Mouse (Mus musculus): ENCODE measurements around the gene Vsnl1. TPM values are rescaled to one million over a fixed set of nuclear protein-coding genes. Genes with fewer than 3 reads are reported as not detected.

The Vsnl1 gene
- total and polyA plus RNA-seq, 3 experiments: 0.41 to 0.57 (median 0.57) TPM

DNA sequence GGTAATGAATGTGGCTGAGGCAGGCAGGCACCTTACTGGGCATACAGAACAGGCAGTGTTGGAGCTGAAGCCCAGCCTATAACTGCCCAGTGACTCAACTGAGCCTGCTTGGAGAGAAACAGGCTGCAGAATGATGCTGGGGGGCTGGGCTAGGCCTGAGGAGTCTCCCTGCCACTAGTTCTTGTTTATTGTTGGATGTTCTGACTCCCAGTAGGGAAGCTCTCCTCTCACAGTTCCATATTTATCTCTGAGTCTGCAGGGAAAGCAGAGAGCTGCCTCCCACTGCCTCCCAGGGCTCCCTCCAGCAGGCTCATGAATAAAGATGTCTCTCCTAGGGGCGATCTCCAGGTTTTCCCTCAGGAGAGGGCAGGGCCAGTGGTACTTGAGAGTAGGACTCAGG, 88.0 kb downstream of the Vsnl1 start:
- no peak overlapping the region for H3K4me3 ChIP-seq
- H3K27me3 ChIP-seq (ENCODE audit: control insufficient read depth, insufficient read depth, low read length): no peaks in the 10 kb centered on the region
- intact Hi-C loops (cut with DNase I): no loop called here
- DNase-seq: no peak
- 11% methylated on average over 1 of the region's 1 CpGs for WGBS
- H3K36me3 ChIP-seq (ENCODE audit: control insufficient read depth, insufficient read depth, low read length): no peaks in the 10 kb centered on the region
- H3K27ac ChIP-seq: no peak overlapping the region
- peaks cover 2% of the 10 kb centered on the region; the same call in 1 of the 2 replicates for H3K4me1 ChIP-seq (ENCODE audit: control insufficient read depth, insufficient read depth, low read length)
- H3K9ac ChIP-seq (ENCODE audit: low read depth, low read length): no peak overlapping the region
- TF ChIP-seq POLR2A (IDR thresholded peaks at IDR 0.05; ENCODE audit: insufficient read depth, low read depth, low read length): no peak
- TF ChIP-seq EP300 (IDR thresholded peaks at IDR 0.05; ENCODE audit: insufficient read depth, low read depth, low read length): no peak
- TF ChIP-seq CTCF (IDR thresholded peaks at IDR 0.05): no peak
- H3K79me2 ChIP-seq (replicated peaks; ENCODE audit: control insufficient read depth, insufficient read depth, low read length): no peaks in the 10 kb centered on the region

DNA sequence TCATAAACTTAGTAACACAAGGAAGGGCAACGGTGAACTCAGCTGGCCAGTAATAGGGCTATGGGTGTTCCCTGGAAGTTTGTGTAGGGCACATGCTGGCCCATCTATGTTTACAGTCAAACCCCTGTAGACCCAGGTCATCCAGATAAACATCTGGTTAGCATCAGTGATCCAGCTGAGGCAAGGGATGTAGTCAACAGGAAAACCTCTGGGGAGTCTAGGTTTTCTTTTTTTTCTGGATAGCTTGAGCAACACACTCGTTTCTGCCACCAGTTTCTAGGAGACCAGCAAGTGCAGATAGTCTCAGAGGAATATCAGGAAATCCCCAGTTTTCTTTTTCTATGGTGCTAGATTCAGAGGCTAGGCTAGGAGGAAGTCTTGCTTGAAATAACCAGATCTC, 90.5 kb downstream of the Vsnl1 start:
- Histone ChIP-seq H3K4me1 (ENCODE audit: control insufficient read depth, insufficient read depth, low read length) (peaks cover 2% of the 10 kb centered on the region; the same call in 1 of the 2 replicates), H3K36me3 (ENCODE audit: control insufficient read depth, insufficient read depth, low read length) (no peaks in the 10 kb centered on the region), H3K9ac (ENCODE audit: low read depth, low read length) (no peak overlapping the region), H3K4me3 (no peak overlapping the region), H3K27ac (no peak overlapping the region), H3K79me2 (replicated peaks; ENCODE audit: control insufficient read depth, insufficient read depth, low read length) (no peaks in the 10 kb centered on the region), H3K27me3 (ENCODE audit: control insufficient read depth, insufficient read depth, low read length) (no peaks in the 10 kb centered on the region)
- 34% methylated on average over 2 of the region's 2 CpGs for WGBS
- TF ChIP-seq CTCF (IDR thresholded peaks at IDR 0.05): no peak
- no peak for TF ChIP-seq EP300 (IDR thresholded peaks at IDR 0.05; ENCODE audit: insufficient read depth, low read depth, low read length)
- TF ChIP-seq POLR2A (IDR thresholded peaks at IDR 0.05; ENCODE audit: insufficient read depth, low read depth, low read length): no peak
- peak in 1 of 2 experiments; percentile 16 for DNase-seq
- intact Hi-C loops (cut with DNase I): no loop called here

DNA sequence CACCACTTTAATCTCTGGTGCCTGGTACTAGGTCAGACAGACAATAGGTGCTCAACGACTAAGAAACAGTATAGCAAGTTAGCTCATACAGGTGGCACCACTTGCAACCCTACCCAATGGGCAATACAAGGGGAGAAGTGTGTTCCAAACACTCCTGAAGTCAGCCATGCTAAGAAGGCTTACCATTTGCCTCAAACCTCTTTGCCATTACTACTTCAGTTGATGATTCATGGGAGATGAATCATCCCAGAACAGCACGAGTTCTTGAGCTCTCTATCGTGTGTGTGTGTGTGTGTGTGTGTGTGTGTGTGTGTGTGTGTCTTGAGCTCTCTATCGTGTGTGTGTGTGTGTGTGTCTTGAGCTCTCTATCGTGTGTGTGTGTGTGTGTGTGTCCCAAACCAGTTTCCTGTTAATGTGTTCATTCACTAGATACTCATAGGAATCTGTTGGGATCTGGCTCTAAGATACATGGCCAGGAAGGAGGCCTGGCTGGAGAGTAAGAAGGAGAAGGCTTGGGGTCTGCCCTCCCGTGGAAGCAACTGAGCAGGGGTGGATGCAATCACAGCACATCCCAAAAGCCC, 94.3 kb downstream of the Vsnl1 start:
- no peak overlapping the region for H3K4me3 ChIP-seq
- H3K27ac ChIP-seq: no peak overlapping the region
- no peaks in the 10 kb centered on the region for H3K79me2 ChIP-seq (replicated peaks; ENCODE audit: control insufficient read depth, insufficient read depth, low read length)
- peaks cover 2% of the 10 kb centered on the region; the same call in 1 of the 2 replicates for H3K4me1 ChIP-seq (ENCODE audit: control insufficient read depth, insufficient read depth, low read length)
- no peaks in the 10 kb centered on the region for H3K27me3 ChIP-seq (ENCODE audit: control insufficient read depth, insufficient read depth, low read length)
- no peak overlapping the region for H3K9ac ChIP-seq (ENCODE audit: low read depth, low read length)
- TF ChIP-seq CTCF (IDR thresholded peaks at IDR 0.05): no peak
- TF ChIP-seq EP300 (IDR thresholded peaks at IDR 0.05; ENCODE audit: insufficient read depth, low read depth, low read length): no peak
- TF ChIP-seq POLR2A (IDR thresholded peaks at IDR 0.05; ENCODE audit: insufficient read depth, low read depth, low read length): no peak
- 52% methylated on average over 6 of the region's 6 CpGs for WGBS
- intact Hi-C loops (cut with DNase I): no loop called here
- H3K36me3 ChIP-seq (ENCODE audit: control insufficient read depth, insufficient read depth, low read length): no peaks in the 10 kb centered on the region
- no peak for DNase-seq

DNA sequence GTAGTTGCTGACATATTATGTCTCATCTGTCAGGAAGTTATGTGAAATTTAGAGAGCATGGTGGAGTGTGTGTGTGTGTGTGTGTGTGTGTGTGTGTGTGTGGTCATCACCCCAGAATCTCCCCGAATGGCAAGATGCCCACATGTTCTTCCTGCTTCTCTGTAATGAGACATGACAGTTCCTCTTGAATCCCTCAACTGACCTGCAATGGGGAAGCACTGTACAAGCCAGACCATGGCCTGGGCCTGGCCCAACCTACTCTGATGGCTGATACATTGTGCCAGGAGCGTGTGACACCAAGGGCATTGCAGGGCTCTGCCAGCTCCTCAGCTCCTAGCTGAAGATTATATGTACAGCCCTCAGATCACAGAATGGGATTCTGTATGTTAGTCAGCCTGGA, 98.2 kb downstream of the Vsnl1 start:
- Histone ChIP-seq H3K36me3 (ENCODE audit: control insufficient read depth, insufficient read depth, low read length) (no peaks in the 10 kb centered on the region), H3K27me3 (ENCODE audit: control insufficient read depth, insufficient read depth, low read length) (no peaks in the 10 kb centered on the region), H3K4me1 (ENCODE audit: control insufficient read depth, insufficient read depth, low read length) (no peaks in the 10 kb centered on the region), H3K79me2 (replicated peaks; ENCODE audit: control insufficient read depth, insufficient read depth, low read length) (no peaks in the 10 kb centered on the region), H3K27ac (no peak overlapping the region), H3K9ac (ENCODE audit: low read depth, low read length) (no peak overlapping the region), H3K4me3 (no peak overlapping the region)
- WGBS: 73% methylated on average over 2 of the region's 2 CpGs
- intact Hi-C loops (cut with DNase I): loop anchor here (5.0 kb wide), 3 partner anchors 141 to 741 kb away; no protein-coding TSS in a partner anchor
- peak in 1 of 2 experiments; percentile 12 for DNase-seq
- TF ChIP-seq POLR2A (IDR thresholded peaks at IDR 0.05; ENCODE audit: insufficient read depth, low read depth, low read length): no peak
- TF ChIP-seq EP300 (IDR thresholded peaks at IDR 0.05; ENCODE audit: insufficient read depth, low read depth, low read length): no peak
- TF ChIP-seq CTCF (IDR thresholded peaks at IDR 0.05): no peak

DNA sequence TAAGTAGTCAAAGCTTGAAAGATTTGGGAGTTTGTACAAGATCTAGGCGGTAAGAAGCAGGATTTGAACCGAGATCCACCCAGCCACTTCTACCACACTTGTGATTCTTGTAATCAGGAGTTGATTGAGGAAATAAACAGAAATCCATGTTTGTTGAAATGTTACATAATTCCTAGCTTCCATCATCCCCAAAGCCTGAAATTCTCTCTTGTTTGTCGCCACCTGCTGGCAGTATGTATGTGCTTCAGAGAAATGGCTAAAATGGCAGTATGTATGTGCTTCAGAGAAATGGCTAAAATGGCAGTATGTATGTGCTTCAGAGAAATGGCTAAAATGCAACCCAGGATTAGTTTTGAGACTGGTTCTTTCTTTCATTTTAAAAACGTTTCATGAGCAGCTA, 99.6 kb downstream of the Vsnl1 start:
- H3K9ac ChIP-seq (ENCODE audit: low read depth, low read length): no peak overlapping the region
- H3K79me2 ChIP-seq (replicated peaks; ENCODE audit: control insufficient read depth, insufficient read depth, low read length): no peaks in the 10 kb centered on the region
- peak; percentile 45 to 53 for DNase-seq
- WGBS: 33% methylated on average over 4 of the region's 4 CpGs
- no peaks in the 10 kb centered on the region for H3K36me3 ChIP-seq (ENCODE audit: control insufficient read depth, insufficient read depth, low read length)
- no peaks in the 10 kb centered on the region for H3K4me1 ChIP-seq (ENCODE audit: control insufficient read depth, insufficient read depth, low read length)
- no peaks in the 10 kb centered on the region for H3K27me3 ChIP-seq (ENCODE audit: control insufficient read depth, insufficient read depth, low read length)
- TF ChIP-seq POLR2A (IDR thresholded peaks at IDR 0.05; ENCODE audit: insufficient read depth, low read depth, low read length) (no peak), CTCF (IDR thresholded peaks at IDR 0.05) (peak; percentile 90)
- intact Hi-C loops (cut with DNase I): loop anchor here (2.0 to 5.0 kb wide), 4 partner anchors 22 to 740 kb away; no protein-coding TSS in a partner anchor
- no peak overlapping the region for H3K4me3 ChIP-seq
- no peak overlapping the region for H3K27ac ChIP-seq

DNA sequence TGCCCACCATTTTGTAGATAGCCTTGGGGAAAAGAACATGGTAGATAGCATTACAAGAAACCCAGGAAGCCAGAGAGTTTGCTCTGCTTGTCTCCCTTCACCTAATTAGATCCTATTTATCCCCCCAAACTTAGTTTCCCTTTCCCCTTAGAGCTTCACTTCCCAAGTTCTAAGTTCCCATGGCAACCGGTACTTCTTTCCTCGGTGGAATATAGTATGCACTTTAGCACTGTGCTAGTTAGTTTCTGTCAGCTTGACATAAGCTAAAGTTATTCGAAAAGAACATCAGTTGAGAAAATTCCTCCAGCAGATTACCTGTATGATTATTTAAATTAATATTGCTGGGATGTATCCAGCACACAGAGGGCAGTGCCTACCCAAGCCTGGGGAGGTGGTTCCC, 109.9 kb downstream of the Vsnl1 start:
- Histone ChIP-seq H3K4me1 (ENCODE audit: control insufficient read depth, insufficient read depth, low read length) (no peaks in the 10 kb centered on the region), H3K36me3 (ENCODE audit: control insufficient read depth, insufficient read depth, low read length) (no peaks in the 10 kb centered on the region), H3K4me3 (no peak overlapping the region), H3K27me3 (ENCODE audit: control insufficient read depth, insufficient read depth, low read length) (no peaks in the 10 kb centered on the region), H3K79me2 (replicated peaks; ENCODE audit: control insufficient read depth, insufficient read depth, low read length) (no peaks in the 10 kb centered on the region), H3K9ac (ENCODE audit: low read depth, low read length) (no peak overlapping the region), H3K27ac (no peak overlapping the region)
- 85% methylated on average over 3 of the region's 3 CpGs for WGBS
- no peak for DNase-seq
- no peak for TF ChIP-seq EP300 (IDR thresholded peaks at IDR 0.05; ENCODE audit: insufficient read depth, low read depth, low read length)
- TF ChIP-seq CTCF (IDR thresholded peaks at IDR 0.05): no peak
- TF ChIP-seq POLR2A (IDR thresholded peaks at IDR 0.05; ENCODE audit: insufficient read depth, low read depth, low read length): no peak
- intact Hi-C loops (cut with DNase I): no loop called here

Data from heart, adult 2 months (tissue).